Mouse (Mus musculus) lung, postnatal 0 days (tissue): ENCODE data around the gene Mylk2. TPM values are rescaled to one million over a fixed set of nuclear protein-coding genes. Genes with fewer than 3 reads are reported as not detected.

Experiments
- ATAC-seq: fragments of 200-750 bp; cut with Nextera tagmentation; 2 replicates; pipeline ENCODE4 v1.8.0; 2017; ENCODE audit warnings: moderate library complexity
- DNase-seq: peaks from one replicate; pipeline ENCODE4 v3.0.0-alpha.2; 2016; ENCODE audit warnings: low spot score
- H3K27ac ChIP-seq: fragments of 300-500 bp; sonication (generic); 2 replicates; pipeline ENCODE4 v1.5.1; 2014; ENCODE audit warnings: antibody characterized with exemption, mild to moderate bottlenecking, low read length, mixed read lengths
- H3K27me3 ChIP-seq: fragments of 300-500 bp; sonication (generic); replicated peaks from 2 replicates; pipeline ENCODE4 v1.6.1; 2014; ENCODE audit warnings: low read length, mixed read lengths; ENCODE audit not compliant: insufficient read depth
- H3K36me3 ChIP-seq: fragments of 300-500 bp; sonication (generic); 2 replicates; pipeline ENCODE4 v1.6.1; 2014; ENCODE audit warnings: low read length, mixed read lengths; ENCODE audit not compliant: insufficient read depth
- H3K4me1 ChIP-seq: fragments of 300-500 bp; sonication (generic); 2 replicates; pipeline ENCODE4 v1.6.1; 2014; ENCODE audit warnings: antibody characterized with exemption, low read depth, low read length, mixed read lengths; ENCODE audit not compliant: insufficient read depth
- H3K4me2 ChIP-seq: fragments of 300-500 bp; sonication (generic); replicated peaks from 2 replicates; pipeline ENCODE4 v1.6.1; 2014; ENCODE audit warnings: low read depth, mild to moderate bottlenecking, low read length, moderate library complexity, mixed read lengths
- H3K4me3 ChIP-seq: fragments of 300-500 bp; sonication (generic); 2 replicates; pipeline ENCODE4 v1.5.1; 2014; ENCODE audit warnings: low read depth, low read length
- H3K9ac ChIP-seq: fragments of 300-500 bp; sonication (generic); replicated peaks from 2 replicates; pipeline ENCODE4 v1.6.1; 2014; ENCODE audit warnings: low read depth, mild to moderate bottlenecking
- H3K9me3 ChIP-seq: fragments of 300-500 bp; sonication (generic); 2 replicates; pipeline ENCODE4 v1.6.1; 2016; ENCODE audit warnings: low read length, mixed read lengths
- CTCF ChIP-seq: IDR thresholded peaks from 2 replicates; pipeline ENCODE4 v1.5.1; 2016; ENCODE audit warnings: antibody characterized with exemption, mild to moderate bottlenecking
- EP300 ChIP-seq: IDR thresholded peaks from 2 replicates; pipeline ENCODE4 v1.6.1; 2016; ENCODE audit warnings: antibody characterized with exemption, mild to moderate bottlenecking, control low read depth
- WGBS: fragments of 180-500 bp; shearing (Covaris S2); extraction: QIAGEN DNeasy Blood & Tissue Kit; methylation state at CpG from one replicate; pipeline ENCODE4 v1.1.7; 2014; 5-methylcytosine and 5-hydroxymethylcytosine counted together
- polyA plus RNA-seq: library from polyadenylated mRNA; unstranded; fragments of >200 nt; fragmentation: Nextera tagmentation; extraction: Ambion mirVana; gene quantifications from 2 replicates; pipeline ENCODE4 v1.2.1, GENCODE M21; 2015

Gene Mylk2
- polyA plus RNA-seq, 1 experiment from 2014 or later = 0.04 TPM

DNA sequence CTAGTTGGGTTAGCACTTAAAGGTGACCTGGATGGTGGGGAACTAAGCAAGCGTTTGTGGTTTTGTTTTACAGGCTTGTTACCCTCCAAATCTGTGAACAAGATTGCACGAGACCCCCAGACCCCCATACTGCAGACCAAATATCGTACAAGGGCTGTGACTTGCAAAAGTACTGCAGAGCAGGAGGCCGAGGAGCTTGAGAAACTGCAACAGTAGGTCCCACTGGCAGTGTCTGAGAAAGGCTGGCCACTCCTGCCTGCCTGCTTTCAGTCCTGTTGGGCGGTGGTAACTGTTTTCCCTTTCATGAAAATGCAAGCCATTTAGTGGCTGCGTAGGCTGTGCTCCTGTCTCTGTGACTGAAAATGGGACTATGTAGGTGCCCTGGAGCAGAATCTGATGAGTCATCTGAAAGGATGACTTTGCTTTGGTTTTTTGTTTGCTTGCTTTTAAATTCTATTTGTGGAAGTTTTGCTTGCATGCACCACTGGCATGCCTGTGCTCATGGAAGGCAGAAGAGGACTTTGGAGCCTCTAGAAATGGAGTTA is 27.0 kb upstream of the Mylk2 start:
- DNase-seq = no peak
- Histone ChIP-seq H3K9me3 (no peaks in the 10 kb centered on the region), H3K9ac (no peak overlapping the region), H3K27me3 (no peaks in the 10 kb centered on the region), H3K4me1 (no peaks in the 10 kb centered on the region), H3K36me3 (no peaks in the 10 kb centered on the region), H3K27ac (no peak overlapping the region), H3K4me2 (no peak overlapping the region), H3K4me3 (no peak overlapping the region)
- WGBS = 91% methylated on average over 6 of the region's 6 CpGs
- no peak for ATAC-seq
- TF ChIP-seq EP300 (no peak), CTCF (no peak)

GRCm38 (mm10) chr2:152887230-152887629 is 23.9 kb upstream of the Mylk2 start:
- H3K9me3 ChIP-seq = no peaks in the 10 kb centered on the region
- 0 out of 2 replicates have a peak, but pooled peaks cover 4% of the 10 kb centered on the region for H3K36me3 ChIP-seq
- TF ChIP-seq CTCF (peak; percentile 19; the same call in 1 of the 2 replicates), EP300 (no peak)
- DNase-seq = no peak
- WGBS = 90% methylated on average over 3 of the region's 3 CpGs
- no peak overlapping the region for H3K4me2 ChIP-seq
- H3K4me1 ChIP-seq = no peaks in the 10 kb centered on the region
- no peak overlapping the region for H3K9ac ChIP-seq
- H3K27ac ChIP-seq = no peak overlapping the region
- no peaks in the 10 kb centered on the region for H3K27me3 ChIP-seq
- ATAC-seq = no peak
- H3K4me3 ChIP-seq = no peak overlapping the region

- Histone ChIP-seq H3K4me1 (no peaks in the 10 kb centered on the region), H3K4me2 (no peak overlapping the region), H3K4me3 (no peak overlapping the region), H3K27ac (no peak overlapping the region), H3K27me3 (no peaks in the 10 kb centered on the region), H3K36me3 (peaks cover 13% of the 10 kb centered on the region; the same call in 1 of the 2 replicates), H3K9me3 (no peaks in the 10 kb centered on the region), H3K9ac (no peak overlapping the region)
- DNase-seq = no peak
- 87% methylated on average over 5 of the region's 5 CpGs for WGBS
- TF ChIP-seq CTCF (no peak), EP300 (no peak)
- no peak for ATAC-seq
These were observed 22.4 kb upstream of the Mylk2 start for GRCm38 (mm10) chr2:152888774-152889173.

- no peaks in the 10 kb centered on the region for H3K9me3 ChIP-seq
- no peak overlapping the region for H3K9ac ChIP-seq
- 89% methylated on average over 9 of the region's 9 CpGs for WGBS
- TF ChIP-seq EP300 (no peak), CTCF (no peak)
- H3K4me2 ChIP-seq = no peak overlapping the region
- no peak for ATAC-seq
- no peak overlapping the region for H3K4me3 ChIP-seq
- no peak overlapping the region for H3K27ac ChIP-seq
- H3K4me1 ChIP-seq = no peaks in the 10 kb centered on the region
- DNase-seq = no peak
- H3K27me3 ChIP-seq = no peaks in the 10 kb centered on the region
- peaks cover 12% of the 10 kb centered on the region; the same call in 1 of the 2 replicates for H3K36me3 ChIP-seq
These were observed 15.3 kb upstream of the Mylk2 start for GRCm38 (mm10) chr2:152895834-152896233.

- no peak for DNase-seq
- H3K4me3 ChIP-seq = no peak overlapping the region
- no peak for TF ChIP-seq EP300
- no peak for TF ChIP-seq CTCF
- peaks cover 12% of the 10 kb centered on the region; the same call in 1 of the 2 replicates for H3K36me3 ChIP-seq
- 86% methylated on average over 3 of the region's 3 CpGs for WGBS
- H3K27ac ChIP-seq = no peak overlapping the region
- no peaks in the 10 kb centered on the region for H3K9me3 ChIP-seq
- H3K9ac ChIP-seq = no peak overlapping the region
- no peak overlapping the region for H3K4me2 ChIP-seq
- no peaks in the 10 kb centered on the region for H3K27me3 ChIP-seq
- no peaks in the 10 kb centered on the region for H3K4me1 ChIP-seq
- ATAC-seq = no peak
These were observed 14.2 kb upstream of the Mylk2 start for GRCm38 (mm10) chr2:152896926-152897325.

DNA sequence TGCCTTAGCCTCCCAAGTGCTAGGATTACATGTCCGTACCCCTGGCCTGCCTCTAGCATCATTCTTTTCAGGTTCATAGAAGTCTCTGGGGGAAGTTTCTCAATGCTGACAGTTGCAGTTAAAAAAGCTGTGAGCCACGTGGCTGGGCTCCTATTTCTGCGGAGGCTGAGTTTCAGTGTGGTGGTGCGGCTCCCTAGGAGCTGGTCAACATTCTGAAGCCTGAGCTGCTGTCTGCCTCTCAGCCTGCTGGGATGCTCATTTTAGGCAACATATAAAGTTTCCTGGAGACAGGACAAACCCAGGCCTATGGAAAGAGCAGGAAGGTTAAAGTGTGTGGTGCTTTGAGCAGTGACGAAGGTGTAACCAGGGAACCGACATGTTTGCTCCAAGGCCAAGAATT is 12.1 kb upstream of the Mylk2 start:
- ATAC-seq = no peak
- Histone ChIP-seq H3K4me3 (no peak overlapping the region), H3K27ac (no peak overlapping the region), H3K9ac (no peak overlapping the region), H3K4me1 (no peaks in the 10 kb centered on the region), H3K9me3 (no peaks in the 10 kb centered on the region), H3K4me2 (no peak overlapping the region), H3K27me3 (no peaks in the 10 kb centered on the region), H3K36me3 (peaks cover 3% of the 10 kb centered on the region; the same call in 1 of the 2 replicates)
- WGBS = 62% methylated on average over 6 of the region's 6 CpGs
- TF ChIP-seq EP300 (no peak), CTCF (no peak)
- DNase-seq = no peak

DNA sequence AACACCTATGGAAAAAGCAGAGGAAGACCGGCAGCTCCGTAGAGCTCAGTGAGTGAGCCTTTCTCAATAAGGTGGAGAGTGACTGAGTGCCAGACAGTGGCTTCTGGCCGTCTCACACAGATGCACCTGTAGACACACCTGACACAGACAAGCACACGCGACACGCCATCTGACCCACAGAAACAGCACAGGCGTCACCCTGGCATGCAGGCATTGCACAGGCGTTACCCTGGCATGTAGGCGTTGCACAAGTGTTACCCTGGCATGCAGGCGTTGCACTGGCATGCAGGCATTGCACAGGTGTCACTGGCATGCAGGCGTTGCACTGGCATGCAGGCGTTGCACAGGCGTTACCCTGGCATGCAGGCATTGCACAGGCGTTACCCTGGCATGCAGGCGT is 9.9 kb upstream of the Mylk2 start:
- no peak overlapping the region for H3K4me3 ChIP-seq
- DNase-seq (no peak), ATAC-seq (no peak)
- TF ChIP-seq CTCF (no peak), EP300 (no peak)
- 89% methylated on average over 15 of the region's 15 CpGs for WGBS
- no peak overlapping the region for H3K4me2 ChIP-seq
- no peaks in the 10 kb centered on the region for H3K4me1 ChIP-seq
- H3K27me3 ChIP-seq = no peaks in the 10 kb centered on the region
- no peaks in the 10 kb centered on the region for H3K9me3 ChIP-seq
- H3K9ac ChIP-seq = no peak overlapping the region
- H3K36me3 ChIP-seq = no peaks in the 10 kb centered on the region
- no peak overlapping the region for H3K27ac ChIP-seq
